Mouse (Mus musculus): Measurements from ENCODE around the gene Rhox2b.
"Not testable (repeated sequence)": the region's sequence is repeated elsewhere in the genome, so short reads cannot be mapped to it uniquely, and the experiment has no call there.

Gene Rhox2b

DNA sequence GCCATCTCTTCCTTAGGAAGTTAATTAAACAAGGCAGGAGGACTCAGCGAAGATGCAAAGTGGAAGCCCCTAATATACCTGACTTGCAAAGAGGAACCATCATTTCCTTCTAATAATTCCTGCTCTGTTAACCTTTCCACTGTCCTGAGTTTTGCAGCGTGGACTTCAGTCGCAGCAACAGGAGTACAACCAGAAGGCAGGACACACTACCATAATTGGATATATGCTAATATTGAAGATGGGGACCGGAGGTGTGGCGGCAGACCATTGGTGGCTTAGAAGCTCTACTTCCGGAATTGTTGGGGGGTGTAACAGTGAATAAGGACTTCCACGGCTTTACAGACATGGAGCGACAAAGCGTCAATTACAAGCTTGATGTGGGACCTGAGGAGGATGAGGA is at the start of gene Rhox2b:
Gene Rhox2b, plus strand, starts transcription at position 301 of the 400 bp plus-strand sequence.
- not testable (repeated sequence) for DNase-seq

DNA sequence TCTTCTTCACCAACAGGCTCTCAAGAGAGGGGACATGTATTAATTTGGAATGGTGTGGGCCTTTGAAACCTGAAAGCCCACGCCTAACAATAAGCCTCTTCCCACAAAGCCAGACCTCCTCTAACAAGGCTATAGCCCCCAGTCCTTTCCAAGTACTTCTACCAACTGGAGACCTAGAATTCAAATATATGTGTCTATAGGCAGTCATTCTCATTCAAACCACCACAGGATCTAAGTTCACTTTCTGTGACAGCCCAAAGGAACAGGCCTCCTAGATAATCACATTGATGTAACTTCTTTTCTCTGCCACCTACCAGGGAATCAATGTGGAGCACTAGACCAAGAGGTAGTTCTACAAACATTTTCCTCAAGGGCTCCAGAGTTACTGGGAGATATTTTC is 32.1 kb upstream of the Rhox2b start, which contains the start of gene Rhox3a2:
Gene Rhox3a2, plus strand, starts transcription at position 301 of the 400 bp plus-strand sequence.
- not testable (repeated sequence) for DNase-seq

DNA sequence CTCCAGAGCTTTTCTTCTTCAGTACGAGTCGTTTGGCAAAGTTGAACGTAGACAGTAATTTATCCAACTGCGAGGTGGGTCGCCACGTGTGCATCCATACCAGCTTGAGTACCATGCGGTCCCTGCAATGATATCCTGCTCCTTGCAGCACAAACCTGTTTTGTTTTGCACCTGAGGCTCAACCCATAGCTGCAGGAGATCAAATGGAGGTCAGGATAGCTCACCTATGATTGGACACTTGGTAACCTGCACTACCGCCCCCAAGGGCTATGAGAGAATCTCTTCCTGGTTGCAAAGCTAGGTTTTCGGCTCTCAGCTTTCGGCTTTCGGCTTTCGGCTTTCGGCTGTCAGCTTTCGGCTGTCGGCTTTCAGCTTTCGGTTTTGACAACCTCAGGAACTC is 21.3 kb upstream of the Rhox2b start, which contains the start of gene Rhox4a2:
Gene Rhox4a2, plus strand, starts transcription at position 301 of the 400 bp plus-strand sequence.
- DNase-seq, result not testable (repeated sequence)

DNA sequence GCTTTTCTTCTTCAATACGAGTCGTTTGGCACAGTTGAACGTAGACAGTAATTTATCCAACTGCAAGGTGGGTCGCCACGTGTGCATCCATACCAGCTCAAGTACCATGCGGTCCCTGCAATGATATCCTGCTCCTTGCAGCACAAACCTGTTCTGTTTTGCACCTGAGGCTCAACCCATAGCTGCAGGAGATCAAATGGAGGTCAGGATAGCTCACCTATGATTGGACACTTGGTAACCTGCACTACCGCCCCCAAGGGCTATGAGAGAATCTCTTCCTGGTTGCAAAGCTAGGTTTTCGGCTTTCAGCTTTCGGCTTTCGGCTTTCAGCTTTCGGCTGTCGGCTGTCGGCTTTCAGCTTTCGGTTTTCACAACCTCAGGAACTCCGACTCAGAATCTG is 20.3 kb downstream of the Rhox2b start, which contains the start of gene Rhox4b:
Gene Rhox4b, plus strand, starts transcription at position 301 of the 400 bp plus-strand sequence.
- not testable (repeated sequence) for DNase-seq

DNA sequence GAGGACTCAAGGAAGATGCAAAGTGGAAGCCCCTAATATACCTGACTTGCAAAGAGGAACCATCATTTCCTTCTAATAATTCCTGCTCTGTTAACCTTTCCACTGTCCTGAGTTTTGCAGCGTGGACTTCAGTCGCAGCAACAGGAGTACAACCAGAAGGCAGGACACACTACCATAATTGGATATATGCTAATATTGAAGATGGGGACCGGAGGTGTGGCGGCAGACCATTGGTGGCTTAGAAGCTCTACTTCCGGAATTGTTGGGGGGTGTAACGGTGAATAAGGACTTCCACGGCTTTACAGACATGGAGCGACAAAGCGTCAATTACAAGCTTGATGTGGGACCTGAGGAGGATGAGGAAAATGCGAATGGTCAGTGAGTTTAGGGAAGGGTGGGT is 41.5 kb downstream of the Rhox2b start, which contains the start of gene Rhox2c:
Gene Rhox2c, plus strand, starts transcription at position 301 of the 400 bp plus-strand sequence.
- DNase-seq, result not testable (repeated sequence)

DNA sequence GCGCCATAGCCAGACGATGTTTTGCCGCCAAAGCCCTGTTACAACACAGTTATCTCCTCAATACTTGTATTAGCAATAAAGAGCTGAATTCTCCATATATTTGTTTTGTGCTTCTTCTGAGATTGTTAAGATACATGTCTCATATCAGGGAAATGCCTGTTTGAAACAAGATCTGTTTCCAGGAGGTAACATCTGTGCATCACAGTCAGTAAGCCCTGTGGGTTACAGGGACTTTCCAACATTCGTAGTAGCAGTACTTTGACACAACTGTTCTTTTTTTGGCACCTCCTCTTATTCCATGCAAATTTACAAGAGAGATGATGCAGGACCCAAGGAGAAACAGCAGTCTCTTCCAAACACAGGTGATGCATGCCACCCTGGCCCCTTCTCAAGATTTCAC is 46.4 kb downstream of the Rhox2b start, which contains the start of gene Rhox3c:
Gene Rhox3c, plus strand, starts transcription at position 301 of the 400 bp plus-strand sequence.
- DNase-seq, result not testable (repeated sequence)
